Mouse (Mus musculus): ENCODE measurements around the gene Mccc1.

DNA sequence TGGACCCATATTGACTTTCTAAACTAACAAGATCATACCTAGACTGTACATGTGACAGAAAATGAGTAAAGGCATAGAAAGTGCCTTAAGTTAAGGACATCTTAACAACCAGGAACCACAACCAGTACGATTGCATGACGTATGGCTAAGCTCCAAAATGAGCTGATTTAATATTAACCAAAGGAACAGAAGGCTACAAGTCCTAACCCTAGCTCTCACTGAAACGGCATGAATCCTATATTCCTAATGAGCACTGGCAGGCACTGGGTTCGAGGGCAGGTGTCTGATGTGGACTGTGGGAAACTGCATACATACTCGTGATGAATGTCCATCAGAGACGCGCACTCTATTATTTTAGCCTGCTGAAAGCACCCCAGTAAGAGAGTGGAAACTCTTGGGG is 69.1 kb downstream of the Mccc1 start:
- TF ChIP-seq CTCF (IDR thresholded peaks at IDR 0.05; ENCODE audit: low read depth) (no peak), EP300 (optimal IDR thresholded peaks at IDR 0.05) (no peak)

All from stomach, postnatal 0 days (tissue).